Mouse (Mus musculus) myocyte (in vitro differentiated cells): ENCODE measurements at regions not wholly inside any gene's neighbourhood (a gene's known extent, or its start where the extent isn't known, plus 50 kb on each side); places are given as distances from the start of the nearest gene placed in this dataset.

Source experiments
- H3K27me3 ChIP-seq: one replicate; pipeline ENCODE4 v1.6.1; 2011; ENCODE audit not compliant: control insufficient read depth, insufficient read depth, insufficient read length
- H3K36me3 ChIP-seq: one replicate; pipeline ENCODE4 v1.6.1; 2011; ENCODE audit not compliant: control insufficient read depth, insufficient read depth
- H3K4me2 ChIP-seq: one replicate; pipeline ENCODE4 v1.6.1; 2011; ENCODE audit warnings: low read depth, control low read depth
- H3K4me3 ChIP-seq: one replicate; pipeline ENCODE4 v1.5.1; 2011; ENCODE audit warnings: mild to moderate bottlenecking, control low read depth, moderate library complexity
- H3K79me2 ChIP-seq: one replicate; pipeline ENCODE4 v1.6.1; 2011; ENCODE audit not compliant: control insufficient read depth, insufficient read depth
- H3ac ChIP-seq: one replicate; pipeline ENCODE4 v1.6.1; 2011; ENCODE audit not compliant: control insufficient read depth, insufficient read length
- CEBPB ChIP-seq: IDR thresholded peaks from 2 replicates; pipeline ENCODE4 v1.6.1; 2011; ENCODE audit warnings: mild to moderate bottlenecking, moderate library complexity; ENCODE audit not compliant: poor library complexity, insufficient read depth, severe bottlenecking
- E2F4 ChIP-seq: IDR thresholded peaks from one replicate; pipeline ENCODE4 v1.6.1; 2011; ENCODE audit warnings: mild to moderate bottlenecking, control low read depth, moderate library complexity; ENCODE audit not compliant: insufficient read depth
- MAX ChIP-seq: IDR thresholded peaks from one replicate; pipeline ENCODE4 v1.6.1; 2011; ENCODE audit warnings: low read depth, mild to moderate bottlenecking, control low read depth
- MYOD1 ChIP-seq, 3 experiments: IDR thresholded peaks; one replicate each; pipeline ENCODE4 v1.6.1; 2011; ENCODE audit warnings: control low read depth in 2 of 3, low read depth in 2 of 3, mild to moderate bottlenecking in 2 of 3, moderate library complexity in 1 of 3; ENCODE audit not compliant: insufficient read length in 2 of 3, control insufficient read depth in 1 of 3
- MYOG ChIP-seq, 3 experiments: IDR thresholded peaks; one replicate each; pipeline ENCODE4 v1.6.1; 2011; ENCODE audit warnings: control low read depth in 2 of 3, low read depth in 2 of 3, mild to moderate bottlenecking in 2 of 3; ENCODE audit not compliant: insufficient read length in 2 of 3, control insufficient read depth in 1 of 3, insufficient read depth in 1 of 3
- POLR2A ChIP-seq: IDR thresholded peaks from one replicate; pipeline ENCODE4 v1.6.1; 2011; ENCODE audit warnings: low read depth, mild to moderate bottlenecking, control low read depth, moderate library complexity; ENCODE audit not compliant: insufficient read length
- POLR2AphosphoS2 ChIP-seq: IDR thresholded peaks from one replicate; pipeline ENCODE4 v1.6.1; 2011; ENCODE audit warnings: low read depth, control low read depth; ENCODE audit not compliant: insufficient read length
- REST ChIP-seq: IDR thresholded peaks from one replicate; pipeline ENCODE4 v1.6.1; 2011; ENCODE audit warnings: mild to moderate bottlenecking, control low read depth, moderate library complexity; ENCODE audit not compliant: insufficient read depth, insufficient read length
- SRF ChIP-seq: IDR thresholded peaks from one replicate; pipeline ENCODE4 v1.6.1; 2011; ENCODE audit warnings: low read depth; ENCODE audit not compliant: control insufficient read depth, insufficient read length
- TCF3 ChIP-seq: IDR thresholded peaks from one replicate; pipeline ENCODE4 v1.6.1; 2011; ENCODE audit warnings: low read depth, control low read depth; ENCODE audit not compliant: insufficient read length
- USF1 ChIP-seq: IDR thresholded peaks from one replicate; pipeline ENCODE4 v1.6.1; 2011; ENCODE audit warnings: low read depth, mild to moderate bottlenecking, control low read depth, moderate library complexity

DNA sequence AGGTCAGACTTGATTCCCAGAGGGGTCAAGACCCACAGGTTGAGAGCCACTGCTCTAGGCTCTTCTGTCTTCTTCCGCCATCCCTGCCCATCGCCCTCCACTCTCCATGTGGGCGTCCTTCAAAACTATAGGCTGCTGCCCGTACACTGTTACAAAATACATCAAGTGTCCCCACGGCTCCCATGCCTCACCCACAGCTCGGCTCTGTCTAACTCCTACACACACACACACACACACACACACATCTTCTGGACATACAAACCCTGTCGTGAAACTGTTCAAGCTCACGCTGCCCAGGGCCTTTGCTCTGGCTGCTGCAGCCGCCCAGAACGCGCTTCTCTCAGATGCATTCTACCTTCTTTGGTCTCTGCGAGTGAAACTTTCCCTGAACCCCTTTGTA is 67.1 kb upstream of the Tmem189 start:
- TF ChIP-seq REST: no peak
- no peak for TF ChIP-seq USF1
- no peak for TF ChIP-seq POLR2A
- TF ChIP-seq MYOD1 (IDR thresholded peaks at IDR 0.05; ENCODE audit: control insufficient read depth in 1 of 3, insufficient read length in 2 of 3, low read depth in 2 of 3): no peak
- TF ChIP-seq POLR2AphosphoS2: no peak
- TF ChIP-seq CEBPB: no peak
- no peak for TF ChIP-seq MAX
- TF ChIP-seq MYOG (IDR thresholded peaks at IDR 0.05; ENCODE audit: control insufficient read depth in 1 of 3, insufficient read depth in 1 of 3, insufficient read length in 2 of 3, low read depth in 2 of 3): no peak
- TF ChIP-seq TCF3: no peak
- H3K27me3 ChIP-seq: no peaks in the 10 kb centered on the region

DNA sequence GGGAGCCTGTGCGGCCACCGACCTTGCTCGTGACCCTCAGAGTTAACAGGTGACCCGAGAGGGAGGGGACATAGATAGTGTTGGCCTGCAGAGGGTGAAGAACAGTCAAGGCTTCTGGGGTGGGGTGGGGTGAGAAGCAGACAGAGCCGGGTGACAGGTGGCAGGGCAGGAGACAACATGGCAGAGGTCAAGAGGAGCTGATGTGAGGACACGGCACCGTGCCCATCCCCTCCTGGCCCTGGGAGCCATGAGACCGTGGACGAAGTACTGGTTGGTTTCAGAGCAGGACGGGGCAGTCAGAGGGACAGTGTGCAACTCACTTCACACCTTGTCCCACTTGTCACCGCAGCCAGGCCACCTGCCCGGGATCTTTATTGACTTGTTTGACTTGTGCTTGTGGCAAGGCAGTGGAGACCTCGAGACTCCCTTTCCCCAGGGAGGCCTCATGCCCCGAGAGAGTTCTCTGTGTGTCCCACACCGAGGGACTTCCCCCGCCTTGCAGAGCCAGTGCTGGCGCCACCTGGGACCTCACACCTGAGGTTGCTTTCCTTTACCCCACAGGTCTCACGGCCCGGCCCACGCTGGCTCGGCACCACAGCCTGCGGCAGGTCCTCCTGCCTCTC is 65.4 kb upstream of the Tmem189 start:
- no peak overlapping the region for H3K4me3 ChIP-seq
- TF ChIP-seq TCF3 (no peak), MYOD1 (IDR thresholded peaks at IDR 0.05; ENCODE audit: control insufficient read depth in 1 of 3, insufficient read length in 2 of 3, low read depth in 2 of 3) (peak in 2 of 3 experiments; percentile 23 to 60), MYOG (IDR thresholded peaks at IDR 0.05; ENCODE audit: control insufficient read depth in 1 of 3, insufficient read depth in 1 of 3, insufficient read length in 2 of 3, low read depth in 2 of 3) (peak in 1 of 3 experiments; percentile 16), E2F4 (no peak), POLR2A (no peak)
- no peaks in the 10 kb centered on the region for H3K79me2 ChIP-seq
- no peaks in the 10 kb centered on the region for H3K36me3 ChIP-seq
- no peak overlapping the region for H3ac ChIP-seq
- no peak overlapping the region for H3K4me2 ChIP-seq
- H3K27me3 ChIP-seq: no peaks in the 10 kb centered on the region

More for the DNA sequence above, 67.1 kb upstream of the Tmem189 start:
- Histone ChIP-seq H3K4me3 (no peak overlapping the region), H3K79me2 (no peaks in the 10 kb centered on the region), H3K36me3 (no peaks in the 10 kb centered on the region), H3K4me2 (peak overlapping the region; percentile 18), H3ac (no peak overlapping the region)

DNA sequence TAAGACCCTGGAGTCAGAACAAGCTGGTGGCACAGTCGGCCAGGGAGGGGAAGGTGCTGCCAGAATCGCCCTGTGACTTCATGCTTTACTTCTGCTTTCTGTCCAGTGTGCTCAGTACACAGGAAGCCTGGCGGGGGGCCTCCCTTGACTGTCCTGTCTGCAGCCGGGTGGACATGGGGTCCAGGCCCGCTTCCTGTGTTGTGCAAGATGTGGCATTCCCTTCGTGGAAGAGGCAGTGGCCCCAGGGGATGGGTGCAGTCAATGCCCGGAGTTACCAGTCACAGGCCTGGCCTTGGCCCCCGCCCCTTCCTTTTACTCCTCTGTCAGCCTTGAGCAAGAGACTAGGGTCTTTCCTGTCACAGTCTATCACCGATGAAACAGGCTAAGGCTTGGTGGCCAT is 64.3 kb upstream of the Tmem189 start:
- H3K79me2 ChIP-seq: no peaks in the 10 kb centered on the region
- H3K4me2 ChIP-seq: no peak overlapping the region
- TF ChIP-seq SRF (no peak), USF1 (no peak), MYOD1 (IDR thresholded peaks at IDR 0.05; ENCODE audit: control insufficient read depth in 1 of 3, insufficient read length in 2 of 3, low read depth in 2 of 3) (no peak), POLR2A (no peak), POLR2AphosphoS2 (no peak), REST (no peak), E2F4 (no peak), CEBPB (no peak)

DNA sequence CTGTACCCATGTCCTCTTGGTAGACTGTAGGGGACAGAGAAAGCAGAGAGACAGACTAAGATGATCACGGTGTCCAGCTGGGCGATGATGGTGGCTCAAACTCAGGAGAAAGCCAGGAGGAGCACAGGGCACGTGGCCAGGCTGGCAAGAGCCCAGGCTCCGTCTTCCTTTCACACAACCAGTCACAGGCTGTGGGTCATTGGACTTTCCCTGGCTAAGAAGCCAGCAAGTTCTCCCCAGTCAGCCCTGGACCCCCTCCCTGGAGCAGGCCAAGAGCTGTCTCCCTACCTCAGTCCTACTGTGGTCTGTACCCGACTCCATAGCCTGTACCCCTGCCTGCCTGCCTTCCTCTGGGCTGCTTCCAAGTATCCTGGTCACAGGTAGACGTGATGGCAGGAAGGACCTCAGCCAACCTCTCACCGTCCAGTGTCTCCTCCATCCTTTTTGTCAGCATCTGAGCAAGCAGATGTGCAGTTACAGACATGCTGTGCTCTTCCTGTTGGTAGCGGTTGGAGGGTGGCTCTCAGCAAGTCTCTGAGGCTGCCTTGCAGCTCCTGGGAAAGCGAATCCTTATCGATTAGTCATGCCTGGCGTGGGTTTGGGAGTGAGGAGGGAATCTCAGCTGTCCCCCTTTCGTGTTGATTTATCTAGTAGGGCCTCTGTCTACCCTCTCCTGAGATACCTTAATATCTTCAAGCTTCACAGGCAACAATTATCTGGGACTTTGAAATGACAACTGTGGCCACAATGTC is 63.4 kb upstream of the Tmem189 start:
- no peaks in the 10 kb centered on the region for H3K27me3 ChIP-seq
- H3K79me2 ChIP-seq: no peaks in the 10 kb centered on the region
- no peak overlapping the region for H3K4me3 ChIP-seq
- H3K4me2 ChIP-seq: peak overlapping the region; percentile 22
- H3K36me3 ChIP-seq: no peaks in the 10 kb centered on the region
- no peak for TF ChIP-seq SRF
- no peak overlapping the region for H3ac ChIP-seq

More for the DNA sequence above, 64.3 kb upstream of the Tmem189 start:
- Histone ChIP-seq H3ac (no peak overlapping the region), H3K36me3 (no peaks in the 10 kb centered on the region), H3K27me3 (no peaks in the 10 kb centered on the region), H3K4me3 (no peak overlapping the region)

DNA sequence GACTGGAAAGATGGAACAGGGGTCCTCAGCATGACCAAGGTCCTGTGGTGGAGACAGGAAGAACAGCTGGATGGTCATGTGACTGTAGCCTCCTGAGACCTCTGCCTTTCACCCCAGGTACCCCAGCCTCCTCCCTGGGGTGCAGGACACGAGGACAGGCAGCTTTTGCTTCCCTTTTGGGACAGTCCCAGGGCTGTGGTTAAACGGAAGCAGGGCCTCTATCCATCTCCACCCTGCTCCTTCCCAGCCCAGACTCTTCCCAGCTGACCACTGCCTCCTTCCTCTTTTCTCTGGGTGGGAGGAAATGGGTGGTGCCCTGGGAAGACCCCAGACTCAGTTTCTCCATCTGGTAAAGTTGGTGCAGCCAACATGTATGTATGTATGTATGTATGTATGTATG is 62.0 kb upstream of the Tmem189 start:
- H3K79me2 ChIP-seq: no peaks in the 10 kb centered on the region
- no peaks in the 10 kb centered on the region for H3K27me3 ChIP-seq
- no peak overlapping the region for H3ac ChIP-seq
- H3K4me2 ChIP-seq: no peak overlapping the region
- TF ChIP-seq E2F4 (no peak), USF1 (no peak), MYOD1 (IDR thresholded peaks at IDR 0.05; ENCODE audit: control insufficient read depth in 1 of 3, insufficient read length in 2 of 3, low read depth in 2 of 3) (no peak), POLR2A (no peak)
- H3K36me3 ChIP-seq: no peaks in the 10 kb centered on the region
- no peak overlapping the region for H3K4me3 ChIP-seq
